Mouse (Mus musculus): Measurements from ENCODE around the gene Nod2.

DNA sequence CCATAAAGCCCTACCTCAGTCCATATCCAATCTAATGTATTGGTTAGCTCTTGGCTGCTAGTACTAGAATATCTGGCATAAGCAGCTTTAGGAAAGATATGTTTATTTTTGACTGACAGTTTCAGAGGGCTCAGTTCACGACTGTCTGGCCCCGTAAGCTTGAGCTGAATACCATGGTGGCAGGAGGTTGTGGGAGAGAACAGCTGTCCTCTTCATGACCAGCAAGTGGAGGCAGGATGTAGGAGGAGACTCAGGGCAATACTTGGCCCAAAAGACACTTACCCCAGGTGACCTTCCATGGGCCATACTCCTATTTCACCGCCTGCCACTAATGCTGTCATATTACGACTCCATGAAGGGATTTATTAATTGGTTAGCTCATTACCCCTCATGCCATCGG, 26.7 kb downstream of the Nod2 start:
- no peak for TF ChIP-seq TAL1 (IDR thresholded peaks at IDR 0.05; ENCODE audit: low read length)
- TF ChIP-seq GATA1 (IDR thresholded peaks at IDR 0.05; ENCODE audit: low read length) = no peak
